Mouse (Mus musculus): ENCODE measurements around the gene Lcorl.

DNA sequence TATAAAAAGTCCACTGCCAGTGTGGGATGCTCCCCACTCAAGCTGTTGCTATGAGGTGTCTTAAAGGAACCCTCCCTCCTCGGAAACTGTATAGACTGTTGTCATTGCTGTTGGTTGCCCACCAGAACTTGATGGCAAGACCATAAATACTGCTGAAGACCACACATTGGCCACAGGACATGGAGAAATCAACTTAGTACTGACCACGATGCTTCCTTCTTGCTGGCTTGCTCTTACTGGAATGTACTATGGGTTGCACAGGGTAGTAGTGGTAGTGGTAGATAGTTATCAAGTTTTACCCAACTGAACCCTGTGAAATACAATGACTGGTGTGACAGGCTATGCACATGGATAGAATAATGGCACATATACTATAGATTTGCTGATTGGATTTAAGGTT is 150.6 kb downstream of the Lcorl start:
- TF ChIP-seq POLR2A (IDR thresholded peaks at IDR 0.05; ENCODE audit: borderline replicate concordance, control insufficient read depth, low read depth, low read length) (no peak), CTCF (IDR thresholded peaks at IDR 0.05; ENCODE audit: control insufficient read depth, insufficient read depth, low read length) (no peak)

All from bone marrow, adult 2 months (tissue).